Mouse (Mus musculus) ES-E14 (cell line): Measurements from ENCODE around the gene Rundc3a. TPM values are rescaled to one million over a fixed set of nuclear protein-coding genes. Genes with fewer than 3 reads are reported as not detected.

ENCODE experiments used
- DNase-seq: peaks from one replicate; pipeline ENCODE4 v3.0.0-alpha.2; 2013; ENCODE audit warnings: low read depth, low spot score
- H3K27ac ChIP-seq: 2 replicates; pipeline ENCODE4 v1.5.1; 2012; ENCODE audit warnings: low read depth, mild to moderate bottlenecking, low read length, moderate library complexity, mixed read lengths; ENCODE audit not compliant: poor library complexity, insufficient read depth, severe bottlenecking
- H3K36me3 ChIP-seq: 2 replicates; pipeline ENCODE4 v1.6.1; 2012; ENCODE audit warnings: mild to moderate bottlenecking, low read length, moderate library complexity, mixed read lengths; ENCODE audit not compliant: control insufficient read depth, poor library complexity, insufficient read depth, severe bottlenecking
- H3K4me1 ChIP-seq, 2 experiments: fragments of 150-350 bp in 1 of 2; sonication (generic) in 1 of 2; 2 replicates each; pipeline ENCODE4 v1.6.1; 2012; ENCODE audit warnings: low read length in 2 of 2, mild to moderate bottlenecking in 1 of 2, mixed read lengths in 1 of 2; ENCODE audit not compliant: control insufficient read depth in 2 of 2, insufficient read depth in 2 of 2, poor library complexity in 1 of 2
- H3K4me3 ChIP-seq, 2 experiments: fragments of 150-350 bp in 1 of 2; sonication (generic) in 1 of 2; 2 replicates each; pipeline ENCODE4 v1.5.1; 2012; ENCODE audit warnings: low read length in 2 of 2, low read depth in 1 of 2, mild to moderate bottlenecking in 1 of 2, mixed read lengths in 1 of 2; ENCODE audit not compliant: insufficient read depth in 1 of 2, poor library complexity in 1 of 2, severe bottlenecking in 1 of 2
- H3K9ac ChIP-seq: 2 replicates; pipeline ENCODE4 v1.6.1; 2012; ENCODE audit warnings: low read depth, mild to moderate bottlenecking, low read length, mixed read lengths; ENCODE audit not compliant: poor library complexity, insufficient read depth, severe bottlenecking
- H3K9me3 ChIP-seq: fragments of 150-350 bp; sonication (generic); 2 replicates; pipeline ENCODE4 v1.6.1; 2012; ENCODE audit warnings: low read depth, mild to moderate bottlenecking, low read length; ENCODE audit not compliant: control insufficient read depth, insufficient read depth
- CHD2 ChIP-seq: IDR thresholded peaks from 2 replicates; pipeline ENCODE4 v1.6.1; 2014; ENCODE audit warnings: mild to moderate bottlenecking, low read depth, low read length, inconsistent platforms
- HCFC1 ChIP-seq: IDR thresholded peaks from 2 replicates; pipeline ENCODE4 v1.6.1; 2012; ENCODE audit warnings: low read length, inconsistent platforms, borderline replicate concordance; ENCODE audit not compliant: insufficient read depth
- MAFK ChIP-seq: IDR thresholded peaks from 2 replicates; pipeline ENCODE4 v1.6.1; 2014; ENCODE audit warnings: mild to moderate bottlenecking, low read depth, low read length, inconsistent platforms; ENCODE audit not compliant: insufficient read depth
- ZC3H11A ChIP-seq: IDR thresholded peaks from 2 replicates; pipeline ENCODE4 v1.6.1; 2012; ENCODE audit warnings: low read depth, mild to moderate bottlenecking, inconsistent platforms, low read length, borderline replicate concordance
- ZNF384 ChIP-seq: IDR thresholded peaks from 2 replicates; pipeline ENCODE4 v1.6.1; 2012; ENCODE audit warnings: low read depth, low read length, inconsistent platforms
- in situ Hi-C, 2 experiments: fragments of 600-800 bp; cut with MboI; formaldehyde crosslinking; loops; one replicate each; pipeline ENCODE4 v1.15.1; 2025; ENCODE audit warnings: low sequenced_read_pairs in 2 of 2, inconsistent platforms in 1 of 2; ENCODE audit not compliant: unreplicated experiment in 2 of 2
- total RNA-seq: library from RNA; depleted of rRNA; stranded (reverse); fragments of 300-350 nt; gene quantifications from 2 replicates; pipeline ENCODE4 v1.2.3, GENCODE M21; 2012

Rundc3a gene
- total RNA-seq, 1 experiment: 6.7 TPM

- in situ Hi-C loops: no loop called here
- TF ChIP-seq CHD2 (no peak), ZC3H11A (no peak), ZNF384 (no peak), HCFC1 (no peak), MAFK (no peak)
- no peak overlapping the region for H3K9ac ChIP-seq
Observed at GRCm38 (mm10) chr11:102418887-102419286, 25.7 kb downstream of the Rundc3a start.

GRCm38 (mm10) chr11:102421559-102421958 is 28.4 kb downstream of the Rundc3a start:
- no peak for DNase-seq
- Histone ChIP-seq H3K9ac (no peak overlapping the region), H3K36me3 (no peaks in the 10 kb centered on the region), H3K27ac (no peak overlapping the region), H3K9me3 (no peaks in the 10 kb centered on the region), H3K4me3 (no peak overlapping the region), H3K4me1 (no peaks in the 10 kb centered on the region)
- in situ Hi-C loops: no loop called here
- TF ChIP-seq CHD2 (no peak), ZC3H11A (no peak), ZNF384 (no peak), HCFC1 (no peak), MAFK (no peak)

More at GRCm38 (mm10) chr11:102418887-102419286, 25.7 kb downstream of the Rundc3a start:
- Histone ChIP-seq H3K4me3 (no peak overlapping the region), H3K4me1 (peaks cover 0 to 6% of the 10 kb centered on the region in 2 experiments; a peak in 2 of 4 replicates), H3K36me3 (no peaks in the 10 kb centered on the region), H3K9me3 (no peaks in the 10 kb centered on the region), H3K27ac (no peak overlapping the region)
- DNase-seq: no peak

GRCm38 (mm10) chr11:102424666-102425065 is 31.5 kb downstream of the Rundc3a start:
- H3K27ac ChIP-seq: no peak overlapping the region
- in situ Hi-C loops: no loop called here
- DNase-seq: no peak
- no peaks in the 10 kb centered on the region for H3K9me3 ChIP-seq
- peaks cover 0 to 4% of the 10 kb centered on the region in 2 experiments; a peak in 3 of 4 replicates for H3K4me1 ChIP-seq
- TF ChIP-seq HCFC1: no peak
- TF ChIP-seq ZNF384: no peak
- TF ChIP-seq ZC3H11A: no peak
- TF ChIP-seq MAFK: no peak
- no peak for TF ChIP-seq CHD2
- no peak overlapping the region; the same call in 1 of the 2 replicates for H3K9ac ChIP-seq
- H3K4me3 ChIP-seq: no peak overlapping the region
- H3K36me3 ChIP-seq: no peaks in the 10 kb centered on the region

GRCm38 (mm10) chr11:102425555-102426316 is 32.5 kb downstream of the Rundc3a start:
- TF ChIP-seq HCFC1: no peak
- TF ChIP-seq CHD2: no peak
- TF ChIP-seq ZNF384: no peak
- Histone ChIP-seq H3K9ac (0 out of 2 replicates have a peak overlapping the region, but pooled peaks have one; percentile 11), H3K4me3 (no peak overlapping the region), H3K36me3 (no peaks in the 10 kb centered on the region), H3K9me3 (no peaks in the 10 kb centered on the region), H3K4me1 (peaks cover 0 to 4% of the 10 kb centered on the region in 2 experiments; a peak in 3 of 4 replicates), H3K27ac (no peak overlapping the region)
- in situ Hi-C loops: no loop called here
- no peak for DNase-seq
